Mouse (Mus musculus) embryonic fibroblast, embryonic 13.5 days (primary cell): ENCODE measurements at regions not wholly inside any gene's neighbourhood (a gene's known extent, or its start where the extent isn't known, plus 50 kb on each side); places are given as distances from the start of the nearest gene placed in this dataset.

Source experiments
- H3K27ac ChIP-seq: 2 replicates; pipeline ENCODE4 v1.5.1; 2012; ENCODE audit warnings: low read length, control low read depth, inconsistent platforms; ENCODE audit not compliant: insufficient read depth
- H3K4me1 ChIP-seq: 2 replicates; pipeline ENCODE4 v1.6.1; 2011; ENCODE audit warnings: low read length; ENCODE audit not compliant: control insufficient read depth, insufficient read depth
- H3K4me3 ChIP-seq: 2 replicates; pipeline ENCODE4 v1.5.1; 2011; ENCODE audit warnings: mild to moderate bottlenecking, control low read depth, low read length; ENCODE audit not compliant: insufficient read depth
- CTCF ChIP-seq: IDR thresholded peaks from 2 replicates; pipeline ENCODE4 v1.5.1; 2011; ENCODE audit warnings: mild to moderate bottlenecking, control low read depth, low read length, moderate library complexity, borderline replicate concordance; ENCODE audit not compliant: insufficient read depth
- POLR2A ChIP-seq: IDR thresholded peaks from 2 replicates; pipeline ENCODE4 v1.6.1; 2011; ENCODE audit warnings: low read depth, mild to moderate bottlenecking, control low read depth, low read length, moderate library complexity

- TF ChIP-seq POLR2A (no peak), CTCF (no peak)
- Histone ChIP-seq H3K27ac (no peak overlapping the region), H3K4me1 (peaks cover 5% of the 10 kb centered on the region; the same call in 1 of the 2 replicates), H3K4me3 (no peak overlapping the region)
Measured at GRCm38 (mm10) chr12:69507333-69507732, 75.5 kb downstream of the Vcpkmt start.

- Histone ChIP-seq H3K27ac (peak overlapping the region; percentile 94), H3K4me3 (peak overlapping the region; percentile 17), H3K4me1 (peaks cover 10% of the 10 kb centered on the region)
- TF ChIP-seq CTCF = no peak
- TF ChIP-seq POLR2A = no peak; the same call in 1 of the 2 replicates
Measured at GRCm38 (mm10) chr12:69502706-69503070, 80.1 kb downstream of the Vcpkmt start.

GRCm38 (mm10) chr12:69501783-69502705 lies 80.8 kb downstream of the Vcpkmt start:
- Histone ChIP-seq H3K27ac (peak overlapping the region; percentile 94), H3K4me1 (peaks cover 14% of the 10 kb centered on the region), H3K4me3 (peak overlapping the region; percentile 17)
- TF ChIP-seq POLR2A (peak; percentile 95), CTCF (no peak)

- Histone ChIP-seq H3K27ac (peak overlapping the region; percentile 94), H3K4me3 (no peak overlapping the region), H3K4me1 (peaks cover 14% of the 10 kb centered on the region)
- TF ChIP-seq POLR2A (no peak), CTCF (no peak)
Measured at GRCm38 (mm10) chr12:69501346-69501730, 81.5 kb downstream of the Vcpkmt start.

GRCm38 (mm10) chr12:69500600-69501345 lies 82.1 kb downstream of the Vcpkmt start:
- Histone ChIP-seq H3K27ac (peak overlapping the region; percentile 94), H3K4me3 (no peak overlapping the region), H3K4me1 (peaks cover 14% of the 10 kb centered on the region)
- TF ChIP-seq CTCF = no peak
- no peak for TF ChIP-seq POLR2A

GRCm38 (mm10) chr12:69497121-69497520 lies 85.7 kb downstream of the Vcpkmt start:
- Histone ChIP-seq H3K4me3 (no peak overlapping the region), H3K27ac (peak overlapping the region; percentile 44), H3K4me1 (peaks cover 20% of the 10 kb centered on the region)
- TF ChIP-seq CTCF = no peak
- TF ChIP-seq POLR2A = no peak

GRCm38 (mm10) chr12:69496341-69496904 lies 86.4 kb downstream of the Vcpkmt start:
- no peak overlapping the region for H3K4me3 ChIP-seq
- H3K4me1 ChIP-seq = peaks cover 20% of the 10 kb centered on the region
- no peak for TF ChIP-seq POLR2A
- TF ChIP-seq CTCF = no peak
- H3K27ac ChIP-seq = peak overlapping the region; percentile 44

GRCm38 (mm10) chr12:69495776-69496175 lies 87.1 kb downstream of the Vcpkmt start:
- no peak overlapping the region for H3K27ac ChIP-seq
- no peak for TF ChIP-seq POLR2A
- TF ChIP-seq CTCF = no peak
- H3K4me1 ChIP-seq = peaks cover 13% of the 10 kb centered on the region
- H3K4me3 ChIP-seq = no peak overlapping the region

GRCm38 (mm10) chr12:69494648-69495047 lies 88.2 kb downstream of the Vcpkmt start:
- Histone ChIP-seq H3K4me3 (no peak overlapping the region), H3K4me1 (peaks cover 11% of the 10 kb centered on the region), H3K27ac (no peak overlapping the region)
- no peak for TF ChIP-seq POLR2A
- TF ChIP-seq CTCF = no peak
